Mouse (Mus musculus) C2C12 (cell line): ENCODE data around the gene Olfr291. TPM values are rescaled to one million over a fixed set of nuclear protein-coding genes. Genes with fewer than 3 reads are reported as not detected.

Experiments
- H3K27me3 ChIP-seq: one replicate; pipeline ENCODE4 v1.6.1; 2011; ENCODE audit not compliant: control insufficient read depth, insufficient read depth, insufficient read length
- H3K36me3 ChIP-seq: one replicate; pipeline ENCODE4 v1.6.1; 2011; ENCODE audit not compliant: control insufficient read depth, insufficient read depth
- H3K4me3 ChIP-seq: one replicate; pipeline ENCODE4 v1.5.1; 2011; ENCODE audit warnings: mild to moderate bottlenecking, control low read depth; ENCODE audit not compliant: poor library complexity, insufficient read depth, severe bottlenecking
- H3K79me2 ChIP-seq: one replicate; pipeline ENCODE4 v1.6.1; 2011; ENCODE audit not compliant: control insufficient read depth, insufficient read depth
- H3K79me3 ChIP-seq: one replicate; pipeline ENCODE4 v1.6.1; 2011; ENCODE audit warnings: low read depth, control low read depth
- H3ac ChIP-seq: one replicate; pipeline ENCODE3; 2011; ENCODE audit warnings: low read depth; ENCODE audit not compliant: control insufficient read depth, insufficient read length
- CEBPB ChIP-seq: IDR thresholded peaks from one replicate; pipeline ENCODE4 v1.6.1; 2011; ENCODE audit warnings: low read depth, mild to moderate bottlenecking, control low read depth, moderate library complexity
- CTCF ChIP-seq: IDR thresholded peaks from one replicate; pipeline ENCODE4 v1.5.1; 2011; ENCODE audit not compliant: control insufficient read depth, insufficient read depth, insufficient read length
- FOSL1 ChIP-seq: IDR thresholded peaks from one replicate; pipeline ENCODE4 v1.8.0; 2011; ENCODE audit warnings: mild to moderate bottlenecking, low read length; ENCODE audit not compliant: poor library complexity, insufficient read depth, severe bottlenecking
- MAX ChIP-seq: IDR thresholded peaks from one replicate; pipeline ENCODE4 v1.6.1; 2011; ENCODE audit warnings: mild to moderate bottlenecking, control low read depth
- MYOD1 ChIP-seq: IDR thresholded peaks from one replicate; pipeline ENCODE4 v1.6.1; 2011; ENCODE audit warnings: low read depth; ENCODE audit not compliant: control insufficient read depth, insufficient read length
- MYOG ChIP-seq: IDR thresholded peaks from one replicate; pipeline ENCODE4 v1.6.1; 2011; ENCODE audit not compliant: control insufficient read depth, insufficient read length; ENCODE audit errors: extremely low read depth
- USF1 ChIP-seq: IDR thresholded peaks from one replicate; pipeline ENCODE4 v1.6.1; 2011; ENCODE audit warnings: low read depth, mild to moderate bottlenecking, control low read depth, moderate library complexity
- long read RNA-seq, 2 experiments: library from polyadenylated mRNA; unstranded; transcript quantifications; one replicate each; pipeline ENCODE4 v2.0.0; 2019 to 2020
- polyA plus RNA-seq: library from polyadenylated mRNA; unstranded; fragments of >200 nt; fragmentation: generic; extraction: Trizol; gene quantifications from one replicate; pipeline ENCODE4 v1.2.1, GENCODE M21; 2012; ENCODE audit warnings: missing spikeins

Olfr291 gene
- polyA plus RNA-seq = not detected
- long read RNA-seq, experiment 1 = 0 reads
- long read RNA-seq, experiment 2 = 0 reads

GRCm38 (mm10) chr7:84853253-84853652 lies at the start of gene Olfr291:
Gene Olfr291 (plus strand): TSS chr7:84853553.
- no peak within 1 kb of the TSS for H3K4me3 ChIP-seq
- H3K27me3 ChIP-seq = no peaks in the 10 kb centered on the region
- no peaks in the 10 kb centered on the region for H3K79me3 ChIP-seq
- H3K36me3 ChIP-seq = no peaks in the 10 kb centered on the region
- TF ChIP-seq FOSL1 (no peak), MYOD1 (no peak), CEBPB (no peak), MAX (no peak), USF1 (no peak), MYOG (no peak), CTCF (no peak)
- H3K79me2 ChIP-seq = no peaks in the 10 kb centered on the region
- no peak within 1 kb of the TSS for H3ac ChIP-seq

- Histone ChIP-seq H3K79me3 (no peaks in the 10 kb centered on the region), H3K36me3 (no peaks in the 10 kb centered on the region), H3K4me3 (no peak overlapping the region), H3K27me3 (no peaks in the 10 kb centered on the region), H3K79me2 (no peaks in the 10 kb centered on the region), H3ac (no peak overlapping the region)
- no peak for TF ChIP-seq MYOD1
- no peak for TF ChIP-seq CEBPB
- no peak for TF ChIP-seq MAX
- no peak for TF ChIP-seq MYOG
- TF ChIP-seq CTCF = no peak
- TF ChIP-seq USF1 = no peak
- TF ChIP-seq FOSL1 = no peak
These were observed 48.1 kb upstream of the Olfr291 start for GRCm38 (mm10) chr7:84805224-84805623.

GRCm38 (mm10) chr7:84806159-84806558 lies 47.2 kb upstream of the Olfr291 start:
- H3K36me3 ChIP-seq = no peaks in the 10 kb centered on the region
- H3K4me3 ChIP-seq = no peak overlapping the region
- TF ChIP-seq FOSL1 (no peak), MYOD1 (no peak), USF1 (no peak), MYOG (no peak), MAX (no peak), CTCF (no peak), CEBPB (no peak)
- no peaks in the 10 kb centered on the region for H3K27me3 ChIP-seq
- H3ac ChIP-seq = no peak overlapping the region
- no peaks in the 10 kb centered on the region for H3K79me3 ChIP-seq
- no peaks in the 10 kb centered on the region for H3K79me2 ChIP-seq

- Histone ChIP-seq H3K4me3 (no peak overlapping the region), H3K79me2 (no peaks in the 10 kb centered on the region), H3ac (no peak overlapping the region), H3K27me3 (no peaks in the 10 kb centered on the region), H3K79me3 (no peaks in the 10 kb centered on the region), H3K36me3 (no peaks in the 10 kb centered on the region)
- TF ChIP-seq FOSL1 (no peak), CTCF (no peak), MYOG (no peak), USF1 (no peak), MAX (no peak)
These were observed 31.2 kb downstream of the Olfr291 start for GRCm38 (mm10) chr7:84884530-84884929.

Other genes with a start within 250 kb of the Olfr291 start
- gene Fah, start 246.8 kb upstream of the Olfr291 start, polyA plus RNA-seq = 22.2 TPM
- gene Zfand6, start 163.6 kb upstream of the Olfr291 start, polyA plus RNA-seq = 20.0 TPM
- not detected for gene Vmn2r65, start 110.6 kb downstream of the Olfr291 start, polyA plus RNA-seq
- gene Vmn2r66, start 158.7 kb downstream of the Olfr291 start, polyA plus RNA-seq = not detected